Mouse (Mus musculus): ENCODE measurements around the gene Prkci. TPM values are rescaled to one million over a fixed set of nuclear protein-coding genes. Genes with fewer than 3 reads are reported as not detected.

Prkci gene
- polyA plus RNA-seq, 1 experiment from 2014 or later, result 31.7 TPM

DNA sequence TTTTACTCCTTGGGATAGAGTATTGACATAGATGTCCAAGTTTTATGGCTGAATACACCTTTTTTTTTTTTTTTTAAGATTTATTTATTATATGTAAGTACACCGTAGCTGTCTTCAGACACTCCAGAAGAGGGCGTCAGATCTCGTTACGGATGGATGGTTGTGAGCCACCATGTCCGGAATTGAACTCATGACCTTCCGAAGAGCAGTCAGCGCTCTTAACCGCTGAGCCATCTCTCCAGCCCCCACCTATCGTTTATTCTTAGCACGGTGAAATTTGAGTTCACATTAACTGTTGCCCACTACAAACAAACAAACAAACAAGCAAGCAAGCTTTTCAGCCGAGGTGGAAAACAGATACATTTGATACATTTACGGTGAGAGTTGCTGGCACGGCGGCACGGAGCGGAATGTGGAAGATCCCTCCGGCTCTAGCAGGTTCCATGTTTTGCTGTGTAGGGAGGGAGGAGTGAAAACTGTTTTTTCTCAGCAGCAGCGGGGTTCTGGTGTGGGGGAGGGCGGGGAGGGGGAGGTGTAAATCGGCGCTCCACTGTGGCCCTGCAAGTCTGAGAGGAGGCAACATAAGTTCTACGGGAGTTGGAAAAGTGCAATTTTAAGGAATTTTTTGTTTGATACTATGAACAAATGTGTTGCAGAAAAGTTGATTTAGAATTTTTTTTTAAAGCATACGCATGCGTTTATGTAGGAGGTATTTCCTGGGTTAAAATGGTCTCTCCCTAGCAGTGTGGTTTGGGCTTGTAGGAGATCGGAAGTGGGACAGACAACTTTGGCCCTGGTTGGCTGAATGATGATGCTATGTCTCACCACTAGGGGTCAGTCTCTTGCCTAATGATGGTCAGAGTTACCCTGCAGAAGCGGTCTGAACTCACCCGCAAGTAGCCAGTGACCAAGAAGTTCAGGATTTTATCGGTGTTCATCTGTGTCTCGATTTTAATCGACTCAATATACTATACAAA, 61.4 kb downstream of the Prkci start:
- H3K36me3 ChIP-seq, result no peaks in the 10 kb centered on the region
- WGBS, result 7% methylated on average over 30 of the region's 30 CpGs
- peak; percentile 78 for DNase-seq (ENCODE audit: low spot score)
- no peaks in the 10 kb centered on the region for H3K9me3 ChIP-seq (replicated peaks)
- H3K27me3 ChIP-seq (ENCODE audit: low read depth, poor library complexity, severe bottlenecking), result no peaks in the 10 kb centered on the region
- H3K4me1 ChIP-seq, result peaks cover 10% of the 10 kb centered on the region; the same call in 1 of the 2 replicates
- peak overlapping the region; percentile 78 for H3K27ac ChIP-seq (replicated peaks)
- peak overlapping the region; percentile 52 for H3K4me3 ChIP-seq

- Histone ChIP-seq H3K4me3 (no peak overlapping the region), H3K36me3 (no peaks in the 10 kb centered on the region), H3K9me3 (replicated peaks) (no peaks in the 10 kb centered on the region), H3K4me1 (peaks cover 10% of the 10 kb centered on the region; the same call in 1 of the 2 replicates), H3K27ac (replicated peaks) (peak overlapping the region; percentile 39; the same call in 1 of the 2 replicates), H3K27me3 (ENCODE audit: low read depth, poor library complexity, severe bottlenecking) (no peaks in the 10 kb centered on the region)
- 88% methylated on average over 8 of the region's 8 CpGs for WGBS
- no peak for DNase-seq (ENCODE audit: low spot score)
These were observed 65.2 kb downstream of the Prkci start for GRCm38 (mm10) chr3:31060745-31061102.

- no peak overlapping the region for H3K4me3 ChIP-seq
- H3K27me3 ChIP-seq (ENCODE audit: low read depth, poor library complexity, severe bottlenecking), result no peaks in the 10 kb centered on the region
- no peaks in the 10 kb centered on the region for H3K36me3 ChIP-seq
- peaks cover 8% of the 10 kb centered on the region; the same call in 1 of the 2 replicates for H3K4me1 ChIP-seq
- no peaks in the 10 kb centered on the region for H3K9me3 ChIP-seq (replicated peaks)
- H3K27ac ChIP-seq (replicated peaks), result peak overlapping the region; percentile 39; the same call in 1 of the 2 replicates
- WGBS, result 80% methylated on average over 20 of the region's 20 CpGs
- no peak for DNase-seq (ENCODE audit: low spot score)
These were observed 65.7 kb downstream of the Prkci start for GRCm38 (mm10) chr3:31061103-31061785.

- DNase-seq (ENCODE audit: low spot score), result no peak
- no peak overlapping the region for H3K27ac ChIP-seq (replicated peaks)
- no peaks in the 10 kb centered on the region for H3K36me3 ChIP-seq
- H3K4me3 ChIP-seq, result no peak overlapping the region
- H3K9me3 ChIP-seq (replicated peaks), result no peaks in the 10 kb centered on the region
- H3K27me3 ChIP-seq (ENCODE audit: low read depth, poor library complexity, severe bottlenecking), result no peaks in the 10 kb centered on the region
- 77% methylated on average over 4 of the region's 4 CpGs for WGBS
- H3K4me1 ChIP-seq, result 0 out of 2 replicates have a peak, but pooled peaks cover 5% of the 10 kb centered on the region
These were observed 66.2 kb downstream of the Prkci start for GRCm38 (mm10) chr3:31061786-31062120.

- H3K27ac ChIP-seq (replicated peaks), result no peak overlapping the region
- WGBS, result 95% methylated on average over 7 of the region's 7 CpGs
These were observed 66.8 kb downstream of the Prkci start for GRCm38 (mm10) chr3:31062325-31062724.

GRCm38 (mm10) chr3:31068482-31068881, 72.9 kb downstream of the Prkci start:
- Histone ChIP-seq H3K27ac (replicated peaks) (no peak overlapping the region), H3K27me3 (ENCODE audit: low read depth, poor library complexity, severe bottlenecking) (no peaks in the 10 kb centered on the region), H3K4me1 (no peaks in the 10 kb centered on the region), H3K36me3 (no peaks in the 10 kb centered on the region), H3K9me3 (replicated peaks) (0 out of 2 replicates have a peak, but pooled peaks cover 3% of the 10 kb centered on the region), H3K4me3 (no peak overlapping the region)
- 89% methylated on average over 7 of the region's 7 CpGs for WGBS
- DNase-seq (ENCODE audit: low spot score), result no peak

More at GRCm38 (mm10) chr3:31062325-31062724, 66.8 kb downstream of the Prkci start:
- no peak overlapping the region for H3K4me3 ChIP-seq
- DNase-seq (ENCODE audit: low spot score), result no peak
- H3K4me1 ChIP-seq, result 0 out of 2 replicates have a peak, but pooled peaks cover 5% of the 10 kb centered on the region
- no peaks in the 10 kb centered on the region for H3K27me3 ChIP-seq (ENCODE audit: low read depth, poor library complexity, severe bottlenecking)
- no peaks in the 10 kb centered on the region for H3K9me3 ChIP-seq (replicated peaks)
- no peaks in the 10 kb centered on the region for H3K36me3 ChIP-seq

GRCm38 (mm10) chr3:31071804-31072203, 76.3 kb downstream of the Prkci start:
- DNase-seq (ENCODE audit: low spot score), result no peak
- Histone ChIP-seq H3K27ac (replicated peaks) (no peak overlapping the region), H3K27me3 (ENCODE audit: low read depth, poor library complexity, severe bottlenecking) (no peaks in the 10 kb centered on the region), H3K36me3 (no peaks in the 10 kb centered on the region), H3K4me3 (no peak overlapping the region), H3K9me3 (replicated peaks) (0 out of 2 replicates have a peak, but pooled peaks cover 3% of the 10 kb centered on the region), H3K4me1 (no peaks in the 10 kb centered on the region)
- WGBS, result 94% methylated on average over 14 of the region's 14 CpGs

GRCm38 (mm10) chr3:31075808-31076207, 80.3 kb downstream of the Prkci start:
- no peaks in the 10 kb centered on the region for H3K4me1 ChIP-seq
- H3K36me3 ChIP-seq, result no peaks in the 10 kb centered on the region
- H3K4me3 ChIP-seq, result no peak overlapping the region
- no peak for DNase-seq (ENCODE audit: low spot score)
- no peaks in the 10 kb centered on the region for H3K9me3 ChIP-seq (replicated peaks)
- no peak overlapping the region for H3K27ac ChIP-seq (replicated peaks)
- H3K27me3 ChIP-seq (ENCODE audit: low read depth, poor library complexity, severe bottlenecking), result no peaks in the 10 kb centered on the region
- 82% methylated on average over 11 of the region's 11 CpGs for WGBS

DNA sequence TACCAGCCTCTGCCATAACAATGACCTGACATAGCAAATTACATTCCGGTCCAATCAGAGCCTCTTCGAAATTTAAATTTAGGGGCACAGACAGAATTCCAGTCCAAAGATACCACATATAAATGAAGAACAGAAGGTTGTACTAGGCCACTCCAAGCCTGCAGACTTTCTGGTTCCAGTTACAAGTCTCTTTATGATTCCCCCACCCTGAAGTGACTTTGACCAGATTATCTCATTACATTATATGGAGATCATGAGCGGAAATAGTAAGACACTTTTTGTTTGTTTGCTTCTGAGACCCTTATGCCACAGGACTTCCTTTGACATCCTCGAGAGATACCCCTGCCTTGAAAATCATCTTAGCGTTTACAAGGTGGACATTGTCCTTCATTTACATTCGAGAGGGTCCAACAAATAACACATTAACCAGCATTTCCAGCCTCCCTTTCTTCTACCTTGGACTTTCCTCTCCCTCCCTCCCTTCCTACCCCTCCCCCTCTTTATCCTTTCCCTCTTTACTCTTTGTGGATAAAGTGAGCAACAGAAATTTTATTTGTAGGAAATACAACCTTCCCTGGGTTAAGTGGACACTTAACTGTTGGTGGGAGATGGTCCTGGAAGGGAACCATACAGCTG, 81.6 kb downstream of the Prkci start:
- DNase-seq (ENCODE audit: low spot score), result no peak
- Histone ChIP-seq H3K9me3 (replicated peaks) (no peaks in the 10 kb centered on the region), H3K4me3 (no peak overlapping the region), H3K27ac (replicated peaks) (no peak overlapping the region), H3K36me3 (no peaks in the 10 kb centered on the region), H3K27me3 (ENCODE audit: low read depth, poor library complexity, severe bottlenecking) (no peaks in the 10 kb centered on the region), H3K4me1 (no peaks in the 10 kb centered on the region)
- 90% methylated on average over 6 of the region's 6 CpGs for whole genome bisulfite sequencing

GRCm38 (mm10) chr3:31079450-31079849, 83.9 kb downstream of the Prkci start:
- WGBS, result 84% methylated on average over 10 of the region's 10 CpGs
- Histone ChIP-seq H3K4me1 (peaks cover 6% of the 10 kb centered on the region; the same call in 1 of the 2 replicates), H3K36me3 (no peaks in the 10 kb centered on the region), H3K9me3 (replicated peaks) (no peaks in the 10 kb centered on the region), H3K27ac (replicated peaks) (no peak overlapping the region), H3K4me3 (no peak overlapping the region), H3K27me3 (ENCODE audit: low read depth, poor library complexity, severe bottlenecking) (no peaks in the 10 kb centered on the region)
- no peak for DNase-seq (ENCODE audit: low spot score)

DNA sequence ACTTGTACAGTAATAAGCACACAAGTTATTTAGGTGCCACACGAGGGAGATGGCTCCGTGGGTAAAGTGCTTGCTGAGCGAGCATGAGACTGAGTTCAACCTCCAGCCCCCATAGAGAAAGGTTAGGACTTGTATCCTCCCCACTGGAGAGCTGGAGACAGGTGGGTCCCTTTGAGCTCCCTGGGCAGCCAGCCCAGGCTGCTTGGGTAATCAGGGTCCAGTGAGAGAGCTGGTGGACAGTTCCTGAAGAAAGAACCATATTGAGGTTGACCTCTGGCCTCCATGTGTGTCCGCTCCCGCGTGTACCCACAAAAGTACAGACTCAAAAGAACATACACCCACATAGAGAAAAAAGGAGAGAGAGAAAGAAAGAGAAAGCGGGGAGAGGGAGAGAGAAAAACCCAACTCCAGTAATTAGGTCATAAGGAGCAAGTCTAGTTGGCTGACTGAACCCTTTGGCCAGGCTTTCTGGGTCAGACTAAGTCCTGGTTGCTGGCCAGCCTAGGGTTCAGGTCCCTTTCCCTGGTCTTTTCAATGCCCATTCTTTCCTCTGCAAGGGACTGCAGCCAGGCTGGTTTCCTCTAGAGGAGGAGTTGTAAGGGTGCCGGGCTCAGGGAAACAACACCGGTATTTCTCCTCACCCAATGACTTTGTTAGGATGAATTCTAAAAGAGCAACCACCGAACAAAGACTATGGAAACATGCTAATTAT, 85.4 kb downstream of the Prkci start:
- WGBS, result 89% methylated on average over 10 of the region's 10 CpGs

More for the DNA sequence above, 85.4 kb downstream of the Prkci start:
- Histone ChIP-seq H3K9me3 (replicated peaks) (no peaks in the 10 kb centered on the region), H3K36me3 (no peaks in the 10 kb centered on the region), H3K27ac (replicated peaks) (no peak overlapping the region), H3K27me3 (ENCODE audit: low read depth, poor library complexity, severe bottlenecking) (no peaks in the 10 kb centered on the region), H3K4me1 (peaks cover 6% of the 10 kb centered on the region; the same call in 1 of the 2 replicates), H3K4me3 (no peak overlapping the region)
- DNase-seq (ENCODE audit: low spot score), result no peak

Data from midbrain, embryonic 10.5 days (tissue).